Mouse (Mus musculus) fat pad, adult 2 months (tissue): ENCODE measurements around the gene Mreg.

ENCODE experiments used
- DNase-seq: peaks from one replicate; pipeline ENCODE4 v3.0.0-alpha.2; 2011; ENCODE audit warnings: low read depth, low spot score; ENCODE audit errors: extremely low read depth

Gene Mreg

DNA sequence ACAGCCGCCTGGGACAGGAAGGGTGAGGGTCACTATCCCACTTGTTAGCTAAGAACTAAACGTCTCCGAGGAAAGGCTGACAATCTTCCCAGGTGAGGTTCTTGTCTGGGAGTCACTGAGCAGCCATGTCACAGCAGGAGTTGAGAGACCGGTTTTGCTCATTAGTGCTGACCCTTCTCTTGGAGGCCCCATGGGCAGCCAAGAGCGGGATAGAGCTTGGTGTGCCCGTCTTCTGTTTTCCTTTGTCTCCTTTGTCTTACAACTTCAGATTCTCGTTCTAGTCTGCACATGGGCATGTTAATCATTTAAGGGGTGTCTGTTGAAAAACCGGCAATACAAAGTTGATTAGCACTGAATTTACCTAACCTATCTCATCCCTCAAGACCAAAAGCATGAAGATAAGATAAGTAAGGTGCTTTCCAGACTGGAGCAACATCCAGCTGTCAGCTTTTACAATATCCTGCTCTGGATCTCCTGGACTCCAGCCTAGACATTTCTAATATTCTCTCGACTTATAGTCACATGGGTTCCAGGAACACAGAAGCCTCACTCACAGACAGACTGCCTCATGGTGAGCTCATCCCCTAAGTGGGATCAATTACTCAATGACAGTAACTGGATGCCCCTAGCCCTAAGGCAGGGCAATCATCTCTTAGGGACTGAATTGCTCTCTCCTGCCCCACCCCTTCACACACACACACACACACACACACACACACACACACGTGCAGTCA lies 15.3 kb downstream of the Mreg start:
- DNase-seq = no peak

DNA sequence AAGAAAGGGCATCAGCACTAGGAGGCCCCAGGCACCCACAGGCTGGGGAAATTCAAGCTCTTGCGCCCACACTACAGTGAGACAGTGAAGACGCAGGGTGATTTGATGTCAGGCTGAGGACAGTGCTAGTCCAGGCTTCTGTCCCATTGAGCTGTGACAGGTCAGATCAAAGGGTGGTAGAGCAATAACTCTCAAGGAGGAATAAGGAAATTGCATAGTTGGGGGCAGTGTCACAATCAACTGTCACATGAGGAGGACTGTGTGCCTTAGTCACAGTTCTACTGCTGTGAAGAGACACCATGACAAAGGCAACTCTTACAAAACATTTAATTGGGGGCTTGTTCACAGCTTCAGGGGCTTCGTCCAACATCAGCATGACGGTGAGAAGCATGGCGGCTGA lies 16.0 kb downstream of the Mreg start:
- no peak for DNase-seq

DNA sequence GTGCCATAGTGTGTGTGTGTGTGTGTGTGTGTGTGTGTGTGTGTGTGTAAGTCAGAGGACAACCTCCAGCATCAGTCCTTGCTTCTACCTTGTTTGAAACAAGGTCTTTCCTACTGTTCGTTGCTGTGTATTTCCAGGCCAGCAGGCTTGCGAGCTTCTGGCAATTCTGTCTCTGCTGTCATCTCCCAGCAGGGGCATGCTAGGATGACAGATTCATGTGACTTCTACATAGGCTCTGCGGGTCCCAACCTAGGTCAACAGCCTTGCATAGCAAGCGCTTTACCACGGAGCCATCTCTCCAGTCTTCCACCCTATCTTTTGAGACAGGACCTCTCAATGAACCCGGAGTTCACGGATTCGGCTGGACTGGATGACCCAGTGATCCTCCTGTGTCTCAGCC lies 20.7 kb downstream of the Mreg start:
- DNase-seq = no peak

DNA sequence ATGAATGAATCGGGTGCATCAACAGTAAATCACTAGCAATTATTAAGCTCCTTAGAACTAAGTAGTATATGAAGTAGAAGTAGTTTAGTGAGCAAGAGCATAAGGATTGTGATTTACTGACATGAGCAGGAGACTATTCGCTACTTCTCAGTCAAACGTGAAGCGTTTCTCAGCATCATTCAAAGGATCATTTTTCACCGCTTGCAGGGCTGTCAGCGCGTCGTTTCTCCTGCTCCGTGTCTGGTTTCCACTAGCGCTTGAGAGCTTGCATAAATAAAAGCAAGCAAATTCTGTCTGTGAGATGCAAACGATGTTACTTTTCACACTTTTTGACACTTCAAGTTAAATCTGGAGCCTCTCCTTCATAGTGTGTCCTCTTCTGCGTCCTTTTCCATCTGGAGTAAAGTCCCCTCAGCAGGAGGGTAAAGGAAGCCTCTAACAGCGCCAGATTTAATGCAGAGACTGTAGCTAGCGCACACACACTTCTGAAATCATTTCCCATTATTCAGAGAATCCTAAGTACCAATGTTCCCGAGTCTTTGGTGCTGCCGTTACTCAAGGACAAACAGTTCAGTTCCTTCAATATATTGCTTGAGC lies 23.9 kb downstream of the Mreg start:
- no peak for DNase-seq

DNA sequence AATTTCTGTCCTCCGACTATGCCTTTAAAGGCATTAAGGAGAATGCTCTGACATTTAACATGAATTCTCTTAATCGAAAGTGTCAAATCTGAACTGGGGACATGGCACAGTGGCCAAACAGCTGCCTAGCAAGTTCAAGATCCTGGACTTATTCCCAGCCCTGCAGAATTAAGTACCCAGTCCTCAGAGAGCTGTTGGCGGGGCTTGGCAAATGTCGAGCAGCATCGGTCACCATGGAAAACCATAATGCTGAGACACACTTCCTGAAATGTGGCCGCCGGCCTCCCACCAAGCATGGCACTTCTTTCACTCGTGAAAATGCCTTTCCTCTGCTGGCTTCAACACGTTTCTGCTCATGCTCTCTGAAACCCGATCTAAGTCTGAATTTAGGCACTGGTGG lies 24.6 kb downstream of the Mreg start:
- no peak for DNase-seq

DNA sequence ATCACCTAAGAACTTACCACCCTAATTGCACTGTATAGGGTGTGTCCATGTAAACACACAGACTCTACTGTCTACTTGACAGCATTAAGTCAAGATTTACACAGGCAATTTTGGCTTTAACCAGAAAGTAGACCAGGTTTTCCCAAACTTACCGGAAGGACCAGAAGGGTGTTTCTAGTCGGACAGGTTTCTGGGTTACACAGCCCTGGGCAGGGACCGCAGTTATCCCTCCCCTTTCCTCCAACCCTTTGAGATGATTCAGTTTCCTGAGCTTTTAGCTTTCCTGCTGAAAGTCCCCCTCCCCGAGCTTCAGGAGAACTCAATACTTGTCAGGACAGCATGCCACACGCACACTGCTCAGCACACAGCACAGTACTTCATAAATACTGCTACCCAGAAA lies 26.0 kb downstream of the Mreg start:
- no peak for DNase-seq

DNA sequence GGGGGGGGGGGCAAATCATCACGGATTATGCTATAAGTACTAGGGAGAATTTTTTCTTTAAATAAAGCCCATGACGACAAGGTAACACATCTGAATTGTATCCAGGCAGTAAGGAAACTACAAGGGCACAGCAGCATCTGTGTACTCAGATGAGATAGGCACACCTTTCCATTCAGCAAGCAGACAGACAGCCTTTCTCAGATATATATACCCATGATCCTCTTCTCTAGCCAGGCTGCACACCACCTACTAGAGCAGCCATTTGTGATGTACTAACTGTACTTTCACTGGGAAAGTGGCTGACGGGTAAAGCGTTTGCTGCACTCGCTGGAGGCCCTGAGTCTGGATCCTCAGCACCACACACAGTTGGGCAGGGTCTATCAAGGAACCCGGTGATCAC lies 28.6 kb downstream of the Mreg start:
- no peak for DNase-seq

DNA sequence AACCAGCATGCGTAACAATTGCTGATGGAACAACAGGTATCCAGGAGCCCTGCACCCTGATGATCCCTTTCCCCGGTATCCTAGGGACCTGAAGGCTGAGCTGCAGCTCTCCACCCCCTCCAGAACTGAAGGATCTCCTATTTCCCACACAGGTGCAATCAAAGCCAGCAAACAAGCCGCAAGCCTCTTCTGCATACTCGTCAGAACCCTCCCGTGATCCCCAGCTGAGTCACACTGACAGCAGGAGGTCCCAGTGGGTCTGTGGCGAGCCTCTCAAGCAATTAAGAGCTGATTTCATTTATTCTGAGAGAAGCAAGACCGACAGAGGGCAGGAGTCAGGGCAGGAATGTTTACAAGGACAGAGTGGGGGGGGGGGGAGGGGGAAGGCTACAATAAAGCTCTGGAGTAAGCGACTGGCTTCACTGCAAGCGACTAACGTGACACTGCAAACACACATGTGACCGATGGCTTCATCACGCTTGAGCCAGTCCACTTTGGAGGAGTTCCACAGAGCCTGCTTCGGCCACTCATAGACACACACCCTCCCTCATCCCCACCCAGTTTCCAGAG lies 29.1 kb downstream of the Mreg start:
- DNase-seq = no peak

DNA sequence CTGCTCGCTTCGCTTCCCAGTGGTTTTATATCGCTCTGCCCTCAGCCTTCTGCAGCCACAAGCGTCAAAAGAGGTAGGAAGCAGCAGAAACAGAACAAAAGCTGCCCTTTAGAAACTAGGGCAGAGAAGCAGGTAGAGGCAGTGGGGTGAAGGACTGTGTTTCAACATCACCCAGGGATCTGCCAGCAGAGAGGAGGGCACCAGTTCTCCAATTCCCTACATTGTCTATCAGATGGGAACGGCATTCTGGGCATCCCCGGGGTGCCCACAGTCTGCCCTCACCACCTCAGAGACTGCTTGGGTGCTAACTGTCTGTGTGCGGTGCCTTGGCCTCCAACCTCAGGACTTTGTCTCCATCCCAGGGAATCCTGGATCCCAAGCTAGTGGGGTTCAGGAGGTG lies 32.2 kb downstream of the Mreg start:
- DNase-seq = no peak

DNA sequence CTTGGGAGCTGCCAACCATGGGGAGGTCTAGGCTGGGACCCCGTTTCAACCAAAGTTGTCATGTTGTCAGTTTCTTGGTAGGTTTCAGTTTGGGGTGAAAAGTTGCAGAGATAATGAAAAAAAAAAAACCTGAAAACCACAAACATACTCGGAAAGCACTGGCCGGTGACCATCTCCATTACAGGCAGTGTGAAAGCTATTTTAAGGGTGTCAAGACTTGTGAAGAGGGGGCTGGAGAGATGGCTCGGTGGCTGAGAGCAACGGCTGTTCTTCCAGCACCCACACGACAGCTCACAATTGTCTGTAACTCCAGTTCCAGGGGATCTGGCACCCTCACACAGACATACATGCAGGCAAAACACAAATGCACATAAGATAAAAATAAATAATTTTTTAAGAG lies 35.9 kb downstream of the Mreg start:
- DNase-seq = no peak

DNA sequence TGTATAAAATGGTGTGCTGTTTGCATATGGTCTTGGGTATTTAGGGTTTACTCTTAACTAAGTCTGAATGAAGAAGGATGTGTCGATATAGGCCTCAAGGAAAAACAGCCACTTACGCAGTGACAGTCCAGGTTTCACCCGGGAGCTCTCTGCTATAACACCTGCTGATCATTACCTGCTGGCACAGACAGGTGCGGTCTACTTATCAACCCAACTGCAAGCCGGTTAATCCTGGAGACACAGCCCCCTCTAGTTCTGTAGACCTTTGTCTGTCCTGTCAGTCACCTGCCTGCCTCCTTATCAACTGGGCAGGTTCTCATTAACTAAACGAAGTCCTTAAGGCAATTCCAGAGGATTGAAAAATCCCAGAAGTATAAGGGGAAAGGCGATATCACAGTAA lies 37.9 kb downstream of the Mreg start:
- DNase-seq = no peak

DNA sequence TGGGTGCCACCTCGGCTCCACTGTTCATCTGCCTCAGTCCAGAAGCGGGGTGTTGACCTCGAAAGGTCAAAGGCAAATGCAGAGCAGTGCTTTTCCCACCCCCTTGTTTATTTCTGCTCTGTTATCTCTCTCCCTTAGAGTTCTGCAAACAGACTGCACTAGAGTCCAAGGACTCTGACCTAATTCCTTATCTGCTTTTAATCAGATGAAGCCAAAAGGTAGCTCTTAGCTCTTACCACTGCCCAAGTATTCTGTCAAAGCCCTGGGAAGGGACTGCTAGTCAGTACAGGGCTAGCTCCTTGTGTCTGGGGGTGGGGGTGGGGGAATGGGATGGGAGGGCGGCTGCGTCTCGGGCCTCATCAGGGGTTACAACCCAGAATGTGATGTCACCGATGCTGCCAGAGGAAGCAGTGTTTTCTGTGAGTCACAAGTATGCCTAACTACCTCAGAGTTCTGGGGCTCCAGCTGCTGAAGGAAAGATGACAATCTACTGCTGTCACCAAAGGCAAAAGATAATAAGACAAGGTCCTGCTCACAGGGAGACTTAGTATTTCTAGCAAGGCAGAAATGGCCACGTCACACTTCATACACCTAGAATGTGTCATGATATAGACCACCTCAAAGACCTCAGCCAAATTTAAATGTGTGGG lies 38.6 kb downstream of the Mreg start:
- DNase-seq = no peak

DNA sequence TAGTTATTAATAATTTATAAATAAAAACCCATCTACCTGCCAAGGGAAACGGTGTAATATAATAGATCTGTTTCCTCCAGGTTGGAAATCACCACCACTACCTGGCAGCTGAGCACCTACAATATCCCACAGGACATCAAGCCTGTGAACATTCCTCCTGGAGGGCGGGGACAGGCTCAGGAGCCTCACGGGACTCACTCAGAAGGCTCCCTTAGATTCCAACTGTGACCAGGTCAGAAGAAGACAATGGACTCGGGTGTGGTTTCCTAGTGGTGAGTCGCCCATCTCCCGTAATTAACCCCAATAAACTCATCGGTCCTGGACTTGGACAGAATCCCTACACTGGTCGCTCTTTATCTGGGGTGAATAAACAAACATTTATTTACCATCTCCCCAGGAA lies 39.3 kb downstream of the Mreg start:
- no peak for DNase-seq

DNA sequence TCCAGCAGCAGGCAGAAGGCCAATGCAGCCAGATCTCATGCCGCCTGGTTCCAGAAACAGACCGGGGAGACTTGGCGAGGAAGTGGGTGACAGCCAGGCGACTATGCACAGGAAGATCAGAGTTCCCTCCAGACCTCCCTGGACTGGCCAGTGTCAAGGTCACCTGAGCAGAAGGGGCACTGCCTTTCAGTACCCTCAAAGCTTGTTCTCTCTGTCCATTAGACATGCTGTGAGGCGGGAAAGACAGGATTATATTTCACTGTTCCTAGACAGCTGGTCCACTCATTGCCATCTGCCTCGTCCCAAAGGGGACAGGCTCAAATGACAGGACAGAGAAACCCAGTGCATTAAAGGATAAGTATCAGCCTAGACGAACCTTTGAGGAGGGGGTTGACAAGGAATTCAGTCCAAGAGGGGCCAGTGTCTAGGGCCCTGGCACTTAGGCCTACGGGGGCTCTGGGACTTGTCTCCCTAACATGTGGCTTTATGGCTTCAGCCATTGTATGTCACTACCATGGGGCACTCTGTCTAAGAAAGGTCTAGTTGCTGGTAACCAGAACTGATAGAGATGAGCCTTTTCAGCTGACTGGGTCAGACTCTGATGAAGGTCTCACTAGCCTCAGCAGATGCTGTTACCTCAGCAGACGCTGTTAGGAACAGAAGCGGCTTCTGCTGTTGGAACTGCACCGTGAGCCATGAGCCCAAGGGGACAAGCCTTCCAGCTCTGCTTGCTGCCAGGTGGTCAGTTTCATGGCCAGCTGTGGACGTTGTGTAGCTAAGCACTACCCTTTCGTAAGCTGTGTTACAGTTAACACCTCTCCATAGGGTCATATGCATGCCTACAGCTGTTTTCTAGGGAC lies 40.9 kb downstream of the Mreg start:
- DNase-seq = no peak

DNA sequence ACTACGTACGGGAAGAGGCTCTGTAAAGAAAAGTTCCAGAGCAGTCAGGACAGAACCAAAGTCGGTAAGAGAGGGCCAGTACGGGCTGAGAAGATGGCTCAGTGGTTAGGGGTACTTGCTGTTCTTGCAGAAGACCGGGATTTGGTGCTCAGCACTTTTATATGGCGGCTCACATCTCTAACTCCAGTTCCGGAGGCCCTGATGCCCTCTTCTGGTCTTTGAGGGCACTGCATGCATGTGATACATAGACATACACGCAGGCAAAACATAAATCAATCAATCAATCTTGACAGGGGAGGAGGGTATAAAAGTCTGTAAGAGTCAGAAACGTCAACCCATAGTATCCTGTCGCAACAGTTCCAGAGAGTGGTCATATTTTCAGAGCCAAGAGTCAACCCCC lies 45.1 kb downstream of the Mreg start:
- DNase-seq = no peak

DNA sequence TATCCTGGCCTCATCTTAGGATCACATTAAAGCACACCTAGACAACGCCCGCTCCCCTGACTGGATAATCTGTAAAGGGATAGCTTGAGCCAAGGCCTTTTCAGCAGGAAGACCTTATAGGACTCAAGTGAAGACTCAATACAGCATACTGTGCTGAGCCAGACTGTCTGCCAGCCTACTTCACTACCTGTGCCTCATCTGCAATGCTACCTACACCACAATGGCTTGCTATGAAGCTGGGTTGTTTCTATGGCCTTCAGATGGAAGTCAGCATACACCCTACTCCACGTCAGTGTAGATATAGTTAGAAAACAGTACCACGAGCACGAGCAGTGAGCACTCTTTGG lies 45.7 kb downstream of the Mreg start:
- DNase-seq = no peak

DNA sequence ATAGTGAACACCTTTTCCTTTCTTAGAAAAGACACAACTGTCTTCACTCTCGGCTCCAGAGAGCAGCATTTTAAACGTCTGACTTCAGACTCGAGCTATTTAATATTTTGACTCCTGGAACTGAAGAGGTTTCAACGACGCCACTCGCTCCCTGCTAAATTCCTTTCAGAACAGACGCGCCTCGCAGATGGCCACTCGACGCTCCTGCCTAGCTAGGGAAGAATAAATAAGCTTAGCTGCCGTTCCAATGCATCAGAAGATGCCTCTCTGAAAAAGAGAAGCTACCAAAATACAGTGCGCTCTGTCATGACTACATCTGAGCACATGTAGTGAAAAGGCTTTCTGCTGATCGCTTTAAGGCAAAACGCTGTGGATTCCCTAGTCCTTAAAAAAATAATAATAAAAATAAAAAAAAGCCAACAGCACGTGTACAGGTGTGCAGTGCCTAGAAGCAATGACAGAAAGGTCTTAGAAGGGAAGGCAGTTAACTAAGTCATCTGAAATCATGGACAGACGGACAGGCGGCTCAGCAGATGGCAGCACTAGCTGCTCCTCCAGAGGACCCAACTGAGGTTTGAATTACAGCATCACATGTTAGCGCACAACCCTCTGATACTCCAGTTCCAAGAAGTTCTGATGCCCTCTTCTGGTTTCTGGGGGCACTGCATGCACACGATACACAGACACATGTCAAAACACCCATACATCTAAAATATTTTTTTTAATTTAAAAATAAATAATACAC lies 46.2 kb downstream of the Mreg start:
- no peak for DNase-seq

DNA sequence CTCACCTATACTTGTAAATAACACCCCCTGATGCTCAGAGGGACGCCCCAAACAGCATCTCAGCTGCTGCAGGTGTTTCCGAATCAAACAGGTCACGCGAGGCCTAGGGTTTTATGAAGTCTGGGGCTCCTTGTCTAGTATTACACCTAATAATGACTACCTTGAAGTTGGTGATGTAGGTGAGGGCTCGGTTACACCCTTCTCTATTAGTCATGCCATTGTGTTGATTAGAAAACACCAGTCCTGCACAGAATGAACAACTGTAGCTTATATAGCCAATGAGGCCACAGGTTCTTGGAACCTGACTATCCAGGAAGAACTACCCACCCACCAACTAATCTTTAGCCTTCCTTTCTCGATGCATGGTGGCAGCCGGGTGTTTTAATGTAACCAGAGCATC lies 51.8 kb downstream of the Mreg start:
- no peak for DNase-seq

DNA sequence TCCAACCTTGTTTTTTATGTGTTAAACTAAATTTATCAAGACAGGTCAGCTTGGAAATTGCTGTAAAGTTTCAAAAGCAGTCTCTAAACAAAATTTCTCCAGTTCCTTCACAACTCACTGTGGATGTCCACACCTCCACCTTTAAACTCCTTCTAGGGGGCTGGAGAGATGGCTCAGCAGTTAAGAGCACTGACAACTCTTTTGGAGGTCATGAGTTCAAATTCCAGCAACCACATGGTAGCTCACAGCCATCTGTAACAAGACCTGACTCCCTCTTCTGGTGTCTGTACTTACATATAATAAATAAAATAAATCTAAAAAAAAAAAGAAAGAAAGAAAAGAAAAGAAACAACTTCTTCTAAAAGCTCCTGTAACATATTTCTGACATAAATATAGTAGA lies 67.1 kb downstream of the Mreg start:
- DNase-seq = no peak

DNA sequence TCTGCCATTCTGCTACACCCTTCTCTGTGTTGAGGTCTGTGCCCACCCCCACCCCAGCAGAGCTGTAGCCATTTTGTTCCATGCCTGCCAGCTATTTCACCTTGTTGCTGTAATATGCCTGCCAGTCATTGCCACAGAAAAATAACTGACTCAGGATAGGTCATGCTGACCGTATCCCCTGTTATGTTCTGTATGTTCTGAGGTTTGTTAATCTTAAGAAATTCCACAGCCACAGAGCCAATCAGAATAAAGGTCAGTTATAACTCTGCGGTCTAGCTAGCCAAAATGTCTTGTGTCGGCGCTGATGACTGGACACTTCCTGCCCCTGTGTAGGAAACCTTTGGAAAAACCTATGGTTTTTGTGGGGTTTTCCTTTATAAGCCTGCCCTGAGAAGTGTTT lies 67.7 kb downstream of the Mreg start:
- no peak for DNase-seq
